Mouse (Mus musculus) neural tube, embryonic 13.5 days (tissue): Measurements from ENCODE around the gene Wnt5b. TPM values are rescaled to one million over a fixed set of nuclear protein-coding genes. Genes with fewer than 3 reads are reported as not detected.

Experiments
- ATAC-seq: fragments of 200-750 bp; cut with Nextera tagmentation; 2 replicates; pipeline ENCODE4 v1.8.0; 2017; ENCODE audit warnings: low read depth, mild to moderate bottlenecking, moderate TSS enrichment, moderate library complexity
- H3K27ac ChIP-seq: fragments of 300-500 bp; sonication (generic); replicated peaks from 2 replicates; pipeline ENCODE4 v1.5.1; 2015; ENCODE audit warnings: moderate library complexity, mild to moderate bottlenecking, inconsistent platforms
- H3K27me3 ChIP-seq: fragments of 300-500 bp; sonication (generic); 2 replicates; pipeline ENCODE4 v1.6.1; 2015; ENCODE audit warnings: mild to moderate bottlenecking, inconsistent platforms
- H3K36me3 ChIP-seq: fragments of 300-500 bp; sonication (generic); 2 replicates; pipeline ENCODE4 v1.6.1; 2015; ENCODE audit warnings: mild to moderate bottlenecking, inconsistent platforms
- H3K4me1 ChIP-seq: fragments of 300-500 bp; sonication (generic); replicated peaks from 2 replicates; pipeline ENCODE4 v1.6.1; 2015; ENCODE audit warnings: inconsistent platforms
- H3K4me2 ChIP-seq: fragments of 300-500 bp; sonication (generic); 2 replicates; pipeline ENCODE4 v1.6.1; 2015; ENCODE audit warnings: inconsistent platforms, mild to moderate bottlenecking, moderate library complexity
- H3K4me3 ChIP-seq: fragments of 300-500 bp; sonication (generic); 2 replicates; pipeline ENCODE4 v1.5.1; 2015; ENCODE audit warnings: mild to moderate bottlenecking, inconsistent platforms
- H3K9ac ChIP-seq: fragments of 300-500 bp; sonication (generic); 2 replicates; pipeline ENCODE4 v1.6.1; 2015; ENCODE audit warnings: moderate library complexity, mild to moderate bottlenecking, inconsistent platforms
- H3K9me3 ChIP-seq: fragments of 300-500 bp; sonication (generic); 2 replicates; pipeline ENCODE4 v1.6.1; 2016; ENCODE audit warnings: inconsistent platforms
- WGBS: fragments of 180-500 bp; shearing (Covaris S2); methylation state at CpG from one replicate; pipeline ENCODE4 v1.1.7; 2015; 5-methylcytosine and 5-hydroxymethylcytosine counted together
- polyA plus RNA-seq: library from polyadenylated mRNA; unstranded; fragments of >200 nt; fragmentation: Nextera tagmentation; extraction: Ambion mirVana; gene quantifications from 2 replicates; pipeline ENCODE4 v1.2.1, GENCODE M21; 2015

The Wnt5b gene
- polyA plus RNA-seq, 1 experiment from 2014 or later: 4.3 TPM

- Histone ChIP-seq H3K9me3 (no peaks in the 10 kb centered on the region), H3K27ac (no peak overlapping the region), H3K4me1 (peaks cover 11% of the 10 kb centered on the region; the same call in 1 of the 2 replicates), H3K4me3 (no peak overlapping the region), H3K27me3 (no peaks in the 10 kb centered on the region), H3K4me2 (no peak overlapping the region), H3K36me3 (no peaks in the 10 kb centered on the region), H3K9ac (no peak overlapping the region)
- no peak for ATAC-seq
- WGBS: 13% methylated on average over 7 of the region's 7 CpGs
Measured at GRCm38 (mm10) chr6:119419412-119419811, 124.7 kb downstream of the Wnt5b start.

GRCm38 (mm10) chr6:119418392-119419251, 125.5 kb downstream of the Wnt5b start:
- peaks cover 11% of the 10 kb centered on the region; the same call in 1 of the 2 replicates for H3K4me1 ChIP-seq
- 18% methylated on average over 7 of the region's 7 CpGs for WGBS
- no peak overlapping the region for H3K4me2 ChIP-seq
- H3K9ac ChIP-seq: no peak overlapping the region
- no peaks in the 10 kb centered on the region for H3K9me3 ChIP-seq
- ATAC-seq: 0 out of 2 replicates have a peak, but pooled peaks have one; percentile 66
- H3K27ac ChIP-seq: 0 out of 2 replicates have a peak overlapping the region, but pooled peaks have one; percentile 24
- no peak overlapping the region for H3K4me3 ChIP-seq
- H3K36me3 ChIP-seq: no peaks in the 10 kb centered on the region
- no peaks in the 10 kb centered on the region for H3K27me3 ChIP-seq

GRCm38 (mm10) chr6:119417821-119418220, 126.3 kb downstream of the Wnt5b start:
- 59% methylated on average over 7 of the region's 7 CpGs for WGBS

GRCm38 (mm10) chr6:119417354-119417753, 126.8 kb downstream of the Wnt5b start, which contains the start of gene Adipor2:
Adipor2 (minus strand) TSS chr6:119417704.
- no peak for ATAC-seq
- H3K9ac ChIP-seq: peak within 1 kb of the TSS; percentile 31; the same call in 1 of the 2 replicates
- H3K4me1 ChIP-seq: peaks cover 11% of the 10 kb centered on the region; the same call in 1 of the 2 replicates
- WGBS: 5% methylated on average over 12 of the region's 12 CpGs
- peak within 1 kb of the TSS; percentile 39 for H3K4me2 ChIP-seq
- H3K27me3 ChIP-seq: no peaks in the 10 kb centered on the region
- no peak within 1 kb of the TSS for H3K27ac ChIP-seq
- no peak within 1 kb of the TSS for H3K4me3 ChIP-seq
- H3K9me3 ChIP-seq: no peaks in the 10 kb centered on the region
- H3K36me3 ChIP-seq: no peaks in the 10 kb centered on the region

More at GRCm38 (mm10) chr6:119417821-119418220, 126.3 kb downstream of the Wnt5b start:
- no peaks in the 10 kb centered on the region for H3K27me3 ChIP-seq
- no peak overlapping the region for H3K27ac ChIP-seq
- H3K36me3 ChIP-seq: no peaks in the 10 kb centered on the region
- ATAC-seq: no peak
- H3K9ac ChIP-seq: no peak overlapping the region
- H3K9me3 ChIP-seq: no peaks in the 10 kb centered on the region
- H3K4me1 ChIP-seq: peaks cover 11% of the 10 kb centered on the region; the same call in 1 of the 2 replicates
- no peak overlapping the region for H3K4me2 ChIP-seq
- H3K4me3 ChIP-seq: no peak overlapping the region

GRCm38 (mm10) chr6:119416643-119417042, 127.5 kb downstream of the Wnt5b start:
- Histone ChIP-seq H3K4me2 (no peak overlapping the region; the same call in 1 of the 2 replicates), H3K4me1 (peaks cover 11% of the 10 kb centered on the region; the same call in 1 of the 2 replicates), H3K27me3 (no peaks in the 10 kb centered on the region), H3K27ac (no peak overlapping the region), H3K4me3 (no peak overlapping the region), H3K36me3 (no peaks in the 10 kb centered on the region), H3K9me3 (no peaks in the 10 kb centered on the region), H3K9ac (no peak overlapping the region)
- no peak for ATAC-seq
- 68% methylated on average over 6 of the region's 6 CpGs for WGBS

GRCm38 (mm10) chr6:119414262-119415043, 129.7 kb downstream of the Wnt5b start:
- peaks cover 11% of the 10 kb centered on the region; the same call in 1 of the 2 replicates for H3K4me1 ChIP-seq
- no peaks in the 10 kb centered on the region for H3K27me3 ChIP-seq
- no peak overlapping the region for H3K9ac ChIP-seq
- H3K36me3 ChIP-seq: no peaks in the 10 kb centered on the region
- no peaks in the 10 kb centered on the region for H3K9me3 ChIP-seq
- ATAC-seq: no peak
- H3K4me3 ChIP-seq: no peak overlapping the region
- 94% methylated on average over 15 of the region's 15 CpGs for WGBS
- H3K4me2 ChIP-seq: no peak overlapping the region
- H3K27ac ChIP-seq: no peak overlapping the region

- WGBS: 87% methylated on average over 4 of the region's 4 CpGs
- Histone ChIP-seq H3K9me3 (no peaks in the 10 kb centered on the region), H3K36me3 (no peaks in the 10 kb centered on the region), H3K27ac (no peak overlapping the region), H3K4me3 (no peak overlapping the region), H3K27me3 (no peaks in the 10 kb centered on the region), H3K9ac (no peak overlapping the region), H3K4me2 (no peak overlapping the region), H3K4me1 (peaks cover 5% of the 10 kb centered on the region; the same call in 1 of the 2 replicates)
- no peak for ATAC-seq
Measured at GRCm38 (mm10) chr6:119412588-119412987, 131.6 kb downstream of the Wnt5b start.

- Histone ChIP-seq H3K4me2 (no peak overlapping the region), H3K4me1 (no peaks in the 10 kb centered on the region), H3K27me3 (no peaks in the 10 kb centered on the region), H3K4me3 (no peak overlapping the region), H3K36me3 (no peaks in the 10 kb centered on the region), H3K27ac (no peak overlapping the region), H3K9ac (no peak overlapping the region), H3K9me3 (no peaks in the 10 kb centered on the region)
- no peak for ATAC-seq
- WGBS: 84% methylated on average over 3 of the region's 3 CpGs
Measured at GRCm38 (mm10) chr6:119411511-119411910, 132.6 kb downstream of the Wnt5b start.

- ATAC-seq: no peak
- no peak overlapping the region for H3K4me2 ChIP-seq
- no peaks in the 10 kb centered on the region for H3K36me3 ChIP-seq
- no peaks in the 10 kb centered on the region for H3K9me3 ChIP-seq
- H3K4me3 ChIP-seq: no peak overlapping the region
- no peak overlapping the region for H3K27ac ChIP-seq
- H3K4me1 ChIP-seq: no peaks in the 10 kb centered on the region
- H3K27me3 ChIP-seq: no peaks in the 10 kb centered on the region
- 53% methylated on average over 1 of the region's 1 CpGs for WGBS
- no peak overlapping the region for H3K9ac ChIP-seq
Measured at GRCm38 (mm10) chr6:119409766-119410165, 134.4 kb downstream of the Wnt5b start.

- Histone ChIP-seq H3K27me3 (no peaks in the 10 kb centered on the region), H3K36me3 (no peaks in the 10 kb centered on the region), H3K27ac (no peak overlapping the region), H3K9me3 (no peaks in the 10 kb centered on the region), H3K4me2 (no peak overlapping the region), H3K9ac (no peak overlapping the region), H3K4me1 (no peaks in the 10 kb centered on the region), H3K4me3 (no peak overlapping the region)
- 57% methylated on average over 9 of the region's 9 CpGs for WGBS
- ATAC-seq: no peak
Measured at GRCm38 (mm10) chr6:119408582-119408981, 135.6 kb downstream of the Wnt5b start.

- Histone ChIP-seq H3K36me3 (no peaks in the 10 kb centered on the region), H3K4me1 (no peaks in the 10 kb centered on the region), H3K4me3 (no peak overlapping the region), H3K9me3 (no peaks in the 10 kb centered on the region), H3K27ac (no peak overlapping the region), H3K9ac (no peak overlapping the region), H3K4me2 (no peak overlapping the region), H3K27me3 (no peaks in the 10 kb centered on the region)
- ATAC-seq: no peak
- 26% methylated on average over 6 of the region's 6 CpGs for WGBS
Measured at GRCm38 (mm10) chr6:119407818-119408217, 136.3 kb downstream of the Wnt5b start.

- H3K27ac ChIP-seq: no peak overlapping the region
- no peaks in the 10 kb centered on the region for H3K4me1 ChIP-seq
- no peaks in the 10 kb centered on the region for H3K27me3 ChIP-seq
- no peak for ATAC-seq
- H3K36me3 ChIP-seq: no peaks in the 10 kb centered on the region
- H3K9me3 ChIP-seq: no peaks in the 10 kb centered on the region
- H3K4me3 ChIP-seq: no peak overlapping the region
- no peak overlapping the region for H3K4me2 ChIP-seq
- H3K9ac ChIP-seq: no peak overlapping the region
- WGBS: 83% methylated on average over 8 of the region's 8 CpGs
Measured at GRCm38 (mm10) chr6:119406528-119406927, 137.6 kb downstream of the Wnt5b start.
